Comparison of ENCODE assay signal across 7 mouse cellular contexts in genomic region chr11:46309808-46310555, GRCm38 (mm10). TPM values are rescaled to one million over a fixed set of nuclear protein-coding genes. Genes with fewer than 3 reads are reported as not detected.
DNase-seq lines count a peak whose midpoint lies in the region; ATAC-seq and TF ChIP-seq lines count a peak whose summit lies in the region.

No protein-coding gene starts in this region.

- no peak for TF ChIP-seq EP300 in MEL (IDR thresholded peaks at IDR 0.05; ENCODE audit: low read depth in 1 of 2, low read length in 2 of 2)

- no peak for TF ChIP-seq RAD21 in MEL (IDR thresholded peaks at IDR 0.05; ENCODE audit: low read depth, low read length)

- no peak for TF ChIP-seq POLR2A in MEL (IDR thresholded peaks at IDR 0.05; ENCODE audit: control insufficient read depth in 1 of 2, insufficient read depth in 1 of 2, low read depth in 1 of 2, low read length in 2 of 2, poor library complexity in 1 of 2)

- peak; percentile 38 to 40 for DNase-seq in B cell, adult 2 months
- peak; percentile 59 for DNase-seq in MEL (ENCODE audit: low read depth, low spot score)
- DNase-seq in gastrocnemius, adult 18-20 months (ENCODE audit: low spot score) = no peak
- no peak for DNase-seq in gastrocnemius, adult 2 months
- no peak for DNase-seq in adrenal gland, adult 8-10 months

- H3K36me3 ChIP-seq in MEL (ENCODE audit: control insufficient read depth in 1 of 2, insufficient read depth in 2 of 2, low read length in 2 of 2) = peaks cover 0 to 10% of the 10 kb centered on the region in 2 experiments; a peak in 2 of 4 replicates
- H3K36me3 ChIP-seq in forebrain, embryonic 15.5 days = no peaks in the 10 kb centered on the region
- peaks cover 11% of the 10 kb centered on the region; the same call in 1 of the 2 replicates for H3K36me3 ChIP-seq in midbrain, embryonic 13.5 days

- peaks cover 2% of the 10 kb centered on the region; the same call in 1 of the 2 replicates for H3K79me2 ChIP-seq in MEL (ENCODE audit: control insufficient read depth, insufficient read depth, low read length, poor library complexity)

- H3K9me3 ChIP-seq in MEL (replicated peaks; ENCODE audit: insufficient read depth, low read length) = no peaks in the 10 kb centered on the region
- H3K9me3 ChIP-seq in forebrain, embryonic 15.5 days = no peaks in the 10 kb centered on the region
- no peaks in the 10 kb centered on the region for H3K9me3 ChIP-seq in midbrain, embryonic 13.5 days

- intact Hi-C loops in gastrocnemius, adult 2 months (cut with DNase I) = no loop called here

- no peak for TF ChIP-seq CTCF in MEL (IDR thresholded peaks at IDR 0.05 in 2 of 3, conservative IDR thresholded peaks at IDR 0.05 in 1 of 3; ENCODE audit: control insufficient read depth in 1 of 3, insufficient read depth in 1 of 3, low read depth in 2 of 3, low read length in 3 of 3, poor library complexity in 1 of 3, severe bottlenecking in 1 of 3)
- TF ChIP-seq CTCF in gastrocnemius, adult 2 months (IDR thresholded peaks at IDR 0.05) = no peak

- H3K9ac ChIP-seq in MEL (ENCODE audit: control insufficient read depth, low read depth, low read length, poor library complexity, severe bottlenecking) = no peak overlapping the region
- peak overlapping the region; percentile 95 for H3K9ac ChIP-seq in forebrain, embryonic 15.5 days (replicated peaks)
- H3K9ac ChIP-seq in midbrain, embryonic 13.5 days (replicated peaks) = peak overlapping the region; percentile 92

- peak overlapping the region; percentile 78 for H3K4me2 ChIP-seq in forebrain, embryonic 15.5 days (replicated peaks)
- H3K4me2 ChIP-seq in midbrain, embryonic 13.5 days (replicated peaks) = peak overlapping the region; percentile 88

- 11% methylated on average over 10 of the region's 10 CpGs for WGBS in forebrain, embryonic 15.5 days
- 16% methylated on average over 10 of the region's 10 CpGs for WGBS in midbrain, embryonic 13.5 days

- H3K27me3 ChIP-seq in MEL (ENCODE audit: control insufficient read depth in 1 of 2, insufficient read depth in 2 of 2, low read length in 2 of 2) = peaks cover 0 to 2% of the 10 kb centered on the region in 2 experiments; a peak in 1 of 4 replicates
- H3K27me3 ChIP-seq in forebrain, embryonic 15.5 days = no peaks in the 10 kb centered on the region
- no peaks in the 10 kb centered on the region for H3K27me3 ChIP-seq in midbrain, embryonic 13.5 days

- ATAC-seq in forebrain, embryonic 15.5 days (replicated peaks) = peak; percentile 11
- ATAC-seq in midbrain, embryonic 13.5 days = peak; percentile 53

- H3K4me3 ChIP-seq in MEL (ENCODE audit: control insufficient read depth in 1 of 2, insufficient read depth in 1 of 2, low read depth in 2 of 2, low read length in 2 of 2) = no peak overlapping the region; a peak in 1 of 4 replicates
- H3K4me3 ChIP-seq in forebrain, embryonic 15.5 days = peak overlapping the region; percentile 82
- peak overlapping the region; percentile 77 for H3K4me3 ChIP-seq in midbrain, embryonic 13.5 days (replicated peaks)
- H3K4me3 ChIP-seq in gastrocnemius, adult 2 months = no peak overlapping the region

- no peak overlapping the region for H3K27ac ChIP-seq in MEL (ENCODE audit: control insufficient read depth, low read depth, low read length)
- peak overlapping the region; percentile 90 for H3K27ac ChIP-seq in forebrain, embryonic 15.5 days (replicated peaks)
- H3K27ac ChIP-seq in midbrain, embryonic 13.5 days = peak overlapping the region; percentile 93
- no peak overlapping the region for H3K27ac ChIP-seq in gastrocnemius, adult 2 months

- peaks cover 0 to 22% of the 10 kb centered on the region in 2 experiments; a peak in 3 of 4 replicates for H3K4me1 ChIP-seq in MEL (ENCODE audit: control insufficient read depth in 1 of 2, insufficient read depth in 2 of 2, low read length in 2 of 2)
- peaks cover 37% of the 10 kb centered on the region for H3K4me1 ChIP-seq in forebrain, embryonic 15.5 days
- peaks cover 53% of the 10 kb centered on the region for H3K4me1 ChIP-seq in midbrain, embryonic 13.5 days (replicated peaks)

TF ChIP-seq in MEL, 35 proteins besides CTCF, POLR2A, EP300 and RAD21:
- TF ChIP-seq TCF12 (IDR thresholded peaks at IDR 0.05; ENCODE audit: low read depth, low read length) (no peak), ZNF384 (IDR thresholded peaks at IDR 0.05; ENCODE audit: low read depth, low read length) (no peak), ELF1 (IDR thresholded peaks at IDR 0.05; ENCODE audit: low read depth, low read length) (no peak), KAT2A (conservative IDR thresholded peaks at IDR 0.05; ENCODE audit: low read depth, low read length) (no peak), MXI1 (IDR thresholded peaks at IDR 0.05; ENCODE audit: low read depth, low read length) (no peak), ZMIZ1 (IDR thresholded peaks at IDR 0.05; ENCODE audit: low read depth, low read length) (no peak), MEF2A (IDR thresholded peaks at IDR 0.05; ENCODE audit: extremely low read depth, insufficient replicate concordance, low read depth, low read length, poor library complexity, severe bottlenecking) (no peak), MAZ (IDR thresholded peaks at IDR 0.05; ENCODE audit: low read depth, low read length) (no peak), ZC3H11A (IDR thresholded peaks at IDR 0.05; ENCODE audit: low read depth, low read length) (no peak), ETS1 (IDR thresholded peaks at IDR 0.05; ENCODE audit: low read depth, low read length) (no peak), E2F4 (IDR thresholded peaks at IDR 0.05; ENCODE audit: borderline replicate concordance, low read depth, low read length) (no peak), ZKSCAN1 (IDR thresholded peaks at IDR 0.05; ENCODE audit: low read depth, low read length) (no peak), TAL1 (IDR thresholded peaks at IDR 0.05; ENCODE audit: low read length) (no peak), UBTF (IDR thresholded peaks at IDR 0.05; ENCODE audit: borderline replicate concordance, insufficient read depth, low read depth, low read length) (no peak), RCOR1 (IDR thresholded peaks at IDR 0.05; ENCODE audit: low read depth, low read length) (no peak), BHLHE40 (IDR thresholded peaks at IDR 0.05; ENCODE audit: borderline replicate concordance, low read depth, low read length) (no peak), MYB (IDR thresholded peaks at IDR 0.05; ENCODE audit: low read depth, low read length) (no peak)

RNA-seq across cellular contexts. Expression of gene Cyfip2, which starts 2.7 kb away (rescaled TPM):
- total RNA-seq in MEL (2012; rRNA removed) = 9.9 and 13.7 TPM in 2 replicates
- 10 to 100 TPM; 18.9 to 31.8 TPM for polyA plus RNA-seq in MEL (2012; ENCODE audit: insufficient read depth in 1 of 2, insufficient read length in 2 of 2, low read depth in 1 of 2, low replicate concordance in 2 of 2, missing spikeins in 1 of 2)
- 74.8 and 80.7 TPM in 2 replicates for polyA plus RNA-seq in forebrain, embryonic 15.5 days (2015; fragmentation: Nextera tagmentation; extraction: Ambion mirVana)
- 75.5 and 80.8 TPM in 2 replicates for polyA plus RNA-seq in midbrain, embryonic 13.5 days (2015; fragmentation: Nextera tagmentation; extraction: Ambion mirVana)
- 10 to 100 TPM; 12.4 to 14.0 TPM for total RNA-seq in gastrocnemius, adult 18-20 months (2021)
- 10 to 100 TPM in 1 of 2 experiments, 1 to 10 TPM in 1; 2.3 to 10.1 TPM for total RNA-seq in gastrocnemius, adult 2 months (2021)
- 100 to 1,000 TPM; 118 to 135 (median 125) TPM for total RNA-seq in adrenal gland, adult 8-10 months (2022)

Comparison
In these comparisons a context has a peak if more than half of its experiments do, and no peak if none do; other contexts are left out.
1. DNase-seq: peak in B cell, adult 2 months (2 of 2) and MEL (single experiment); none in gastrocnemius, adult 18-20 months (single experiment), gastrocnemius, adult 2 months (single experiment) and adrenal gland, adult 8-10 months (single experiment).
2. H3K27ac ChIP-seq: peak in forebrain, embryonic 15.5 days (single experiment) and midbrain, embryonic 13.5 days (single experiment); none in MEL (single experiment) and gastrocnemius, adult 2 months (single experiment).
3. H3K4me3 ChIP-seq: peak in forebrain, embryonic 15.5 days (single experiment) and midbrain, embryonic 13.5 days (single experiment); none in MEL (0 of 2) and gastrocnemius, adult 2 months (single experiment).